Mouse (Mus musculus): ENCODE data around the gene Schip1.

DNA sequence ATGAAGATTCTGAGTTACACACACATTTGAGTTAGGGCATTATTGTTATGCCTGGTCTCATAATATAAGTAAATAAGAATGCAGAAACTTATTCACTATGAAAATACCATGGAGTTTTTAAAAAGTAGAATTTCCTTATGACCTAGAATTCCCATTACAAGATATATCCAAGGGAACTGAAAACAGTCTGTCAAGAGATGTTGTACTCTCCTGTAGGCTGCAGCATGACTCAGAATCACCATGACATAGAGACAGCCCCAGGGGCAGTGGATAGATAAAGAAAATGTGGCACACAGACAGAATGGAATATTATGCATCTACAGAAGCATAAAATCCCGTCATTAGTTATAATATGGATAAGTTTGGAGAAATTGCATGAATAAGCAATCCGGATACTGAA, 21.7 kb upstream of the Schip1 start:
- no peak for TF ChIP-seq CTCF (IDR thresholded peaks at IDR 0.05; ENCODE audit: control insufficient read depth, insufficient read depth, low read length)
- TF ChIP-seq POLR2A (IDR thresholded peaks at IDR 0.05; ENCODE audit: borderline replicate concordance, control insufficient read depth, low read depth, low read length): no peak

Measured in bone marrow, adult 2 months (tissue).